Mouse (Mus musculus) lung, embryonic 14.5 days (tissue): ENCODE measurements around the gene Ciao2a. TPM values are rescaled to one million over a fixed set of nuclear protein-coding genes. Genes with fewer than 3 reads are reported as not detected.

Experiments used
- ATAC-seq: fragments of 200-750 bp; cut with Nextera tagmentation; 2 replicates; pipeline ENCODE4 v1.8.0; 2017; ENCODE audit warnings: mild to moderate bottlenecking, moderate TSS enrichment, moderate library complexity; ENCODE audit not compliant: insufficient read depth
- DNase-seq: peaks from one replicate; pipeline ENCODE4 v3.0.0-alpha.2; 2015
- H3K27ac ChIP-seq: fragments of 300-500 bp; sonication (generic); 2 replicates; pipeline ENCODE4 v1.5.1; 2014; ENCODE audit warnings: low read depth, mild to moderate bottlenecking, moderate library complexity
- H3K27me3 ChIP-seq: fragments of 300-500 bp; sonication (generic); 2 replicates; pipeline ENCODE4 v1.6.1; 2014; ENCODE audit warnings: low read length, control low read depth; ENCODE audit not compliant: insufficient read depth
- H3K36me3 ChIP-seq: fragments of 300-500 bp; sonication (generic); 2 replicates; pipeline ENCODE4 v1.6.1; 2014; ENCODE audit warnings: control low read depth; ENCODE audit not compliant: insufficient read depth
- H3K4me1 ChIP-seq: fragments of 300-500 bp; sonication (generic); 2 replicates; pipeline ENCODE4 v1.6.1; 2014; ENCODE audit warnings: antibody characterized with exemption, control low read depth; ENCODE audit not compliant: insufficient read depth
- H3K4me2 ChIP-seq: fragments of 300-500 bp; sonication (generic); 2 replicates; pipeline ENCODE4 v1.6.1; 2014; ENCODE audit warnings: mild to moderate bottlenecking
- H3K4me3 ChIP-seq: fragments of 300-500 bp; sonication (generic); 2 replicates; pipeline ENCODE4 v1.5.1; 2014; ENCODE audit warnings: low read depth, low read length
- H3K9ac ChIP-seq: fragments of 300-500 bp; sonication (generic); 2 replicates; pipeline ENCODE4 v1.6.1; 2014
- H3K9me3 ChIP-seq: fragments of 300-500 bp; sonication (generic); 2 replicates; pipeline ENCODE4 v1.6.1; 2016; ENCODE audit warnings: low read depth, low read length, control low read depth
- CTCF ChIP-seq: IDR thresholded peaks from 2 replicates; pipeline ENCODE4 v1.5.1; 2016; ENCODE audit warnings: antibody characterized with exemption, low read depth
- WGBS: fragments of 180-500 bp; shearing (Covaris S2); extraction: QIAGEN DNeasy Blood & Tissue Kit; methylation state at CpG from one replicate; pipeline ENCODE4 v1.1.7; 2014; 5-methylcytosine and 5-hydroxymethylcytosine counted together
- polyA plus RNA-seq: library from polyadenylated mRNA; unstranded; fragments of >200 nt; fragmentation: Nextera tagmentation; extraction: Ambion mirVana; gene quantifications from 2 replicates; pipeline ENCODE4 v1.2.1, GENCODE M21; 2014

Gene Ciao2a
- polyA plus RNA-seq, 1 experiment from 2014 or later = 145 TPM

GRCm38 (mm10) chr9:66177975-66178374, 51.6 kb downstream of the Ciao2a start:
- no peak overlapping the region for H3K27ac ChIP-seq
- H3K4me2 ChIP-seq = no peak overlapping the region
- H3K9me3 ChIP-seq = no peaks in the 10 kb centered on the region
- no peak overlapping the region for H3K4me3 ChIP-seq
- WGBS = 23% methylated on average over 1 of the region's 1 CpGs
- no peak for DNase-seq
- no peak for TF ChIP-seq CTCF
- H3K27me3 ChIP-seq = no peaks in the 10 kb centered on the region
- H3K4me1 ChIP-seq = peaks cover 4% of the 10 kb centered on the region; the same call in 1 of the 2 replicates
- H3K9ac ChIP-seq = no peak overlapping the region
- H3K36me3 ChIP-seq = no peaks in the 10 kb centered on the region
- no peak for ATAC-seq

DNA sequence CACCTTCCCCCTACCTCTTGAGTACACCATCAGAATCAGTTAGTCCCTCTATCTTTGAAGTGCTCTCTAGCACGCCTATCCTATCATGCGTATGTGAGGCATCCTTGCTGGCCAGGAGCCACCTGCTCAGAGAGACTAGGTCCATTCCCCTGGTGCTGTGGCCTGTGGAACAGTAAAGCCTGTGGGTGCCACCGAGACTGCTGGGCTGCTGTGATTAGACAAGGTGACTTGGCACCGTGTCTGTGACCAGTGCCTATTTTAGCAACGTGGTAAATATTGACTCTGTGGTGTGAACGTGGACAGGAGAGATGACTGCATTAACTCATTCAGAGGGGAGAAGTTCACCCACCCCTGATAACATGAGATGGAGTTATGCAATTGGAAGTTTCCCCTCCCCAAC, 53.4 kb downstream of the Ciao2a start:
- WGBS = 64% methylated on average over 6 of the region's 6 CpGs
- no peak overlapping the region for H3K4me2 ChIP-seq

GRCm38 (mm10) chr9:66181126-66181825, 54.9 kb downstream of the Ciao2a start:
- Histone ChIP-seq H3K9ac (no peak overlapping the region), H3K4me3 (no peak overlapping the region), H3K36me3 (no peaks in the 10 kb centered on the region), H3K27ac (no peak overlapping the region), H3K27me3 (no peaks in the 10 kb centered on the region), H3K9me3 (no peaks in the 10 kb centered on the region), H3K4me2 (no peak overlapping the region), H3K4me1 (peaks cover 4% of the 10 kb centered on the region; the same call in 1 of the 2 replicates)
- peak; percentile 65 for DNase-seq
- TF ChIP-seq CTCF = no peak
- 54% methylated on average over 4 of the region's 4 CpGs for WGBS
- ATAC-seq = peak; percentile 89

More for the DNA sequence above, 53.4 kb downstream of the Ciao2a start:
- ATAC-seq (peak; percentile 29; the same call in 1 of the 2 replicates), DNase-seq (no peak)
- H3K27ac ChIP-seq = no peak overlapping the region
- no peaks in the 10 kb centered on the region for H3K27me3 ChIP-seq
- H3K36me3 ChIP-seq = no peaks in the 10 kb centered on the region
- H3K9ac ChIP-seq = no peak overlapping the region
- no peak for TF ChIP-seq CTCF
- H3K4me1 ChIP-seq = peaks cover 4% of the 10 kb centered on the region; the same call in 1 of the 2 replicates
- no peak overlapping the region for H3K4me3 ChIP-seq
- H3K9me3 ChIP-seq = no peaks in the 10 kb centered on the region

DNA sequence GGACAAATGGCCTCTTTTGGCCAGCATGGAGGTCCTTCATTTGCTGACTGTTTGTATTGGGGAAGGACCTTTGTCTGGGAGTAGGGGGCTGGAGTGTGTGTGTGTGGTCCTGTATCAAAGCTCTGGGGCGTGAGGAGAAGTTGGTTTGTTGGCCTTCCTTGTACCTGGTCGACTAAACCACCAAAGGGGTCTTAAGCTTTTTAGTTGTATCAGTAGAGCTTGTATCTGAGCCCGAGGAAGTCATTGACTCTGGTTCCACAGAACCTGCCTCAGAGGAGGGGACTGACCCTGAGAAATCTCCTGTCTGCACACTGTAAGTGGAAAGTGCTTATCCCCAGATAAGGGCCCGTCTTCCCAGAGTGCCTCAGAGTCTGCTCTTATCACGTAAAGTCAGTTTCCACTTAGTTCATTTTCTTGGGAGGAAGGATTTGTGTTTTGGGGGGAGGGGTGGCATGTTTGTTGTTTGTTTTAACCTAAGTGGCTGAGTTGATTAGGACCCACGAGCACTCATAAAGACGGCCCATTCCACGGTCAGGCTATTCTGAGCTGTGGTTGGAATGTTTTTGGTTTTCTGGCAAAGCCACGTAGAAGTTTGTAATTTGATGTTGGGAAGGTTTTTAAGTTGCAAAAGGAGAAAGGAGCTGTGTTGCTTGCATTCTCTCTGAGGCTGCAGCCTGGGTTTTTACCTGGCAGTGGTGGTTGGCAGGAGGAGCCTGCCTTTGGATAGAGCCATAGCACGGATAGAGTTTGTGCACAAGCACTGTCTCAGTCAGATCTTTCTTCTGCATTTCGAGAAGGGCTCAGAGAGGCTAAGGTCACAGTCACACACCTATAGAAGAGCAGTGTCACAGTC, 55.6 kb downstream of the Ciao2a start:
- Histone ChIP-seq H3K9me3 (no peaks in the 10 kb centered on the region), H3K4me3 (no peak overlapping the region), H3K27me3 (no peaks in the 10 kb centered on the region), H3K9ac (no peak overlapping the region), H3K36me3 (no peaks in the 10 kb centered on the region), H3K4me2 (peak overlapping the region; percentile 4; the same call in 1 of the 2 replicates), H3K27ac (peak overlapping the region; percentile 31; the same call in 1 of the 2 replicates), H3K4me1 (peaks cover 4% of the 10 kb centered on the region; the same call in 1 of the 2 replicates)
- WGBS = 30% methylated on average over 11 of the region's 11 CpGs
- ATAC-seq (no peak; the same call in 1 of the 2 replicates), DNase-seq (no peak)
- TF ChIP-seq CTCF = no peak

- Histone ChIP-seq H3K9ac (no peak overlapping the region), H3K9me3 (no peaks in the 10 kb centered on the region), H3K4me3 (no peak overlapping the region), H3K36me3 (no peaks in the 10 kb centered on the region), H3K27ac (peak overlapping the region; percentile 31; the same call in 1 of the 2 replicates), H3K27me3 (no peaks in the 10 kb centered on the region), H3K4me1 (peaks cover 4% of the 10 kb centered on the region; the same call in 1 of the 2 replicates), H3K4me2 (peak overlapping the region; percentile 4; the same call in 1 of the 2 replicates)
- no peak for ATAC-seq
- no peak for TF ChIP-seq CTCF
- 44% methylated on average over 3 of the region's 3 CpGs for WGBS
- DNase-seq = no peak
Measured at GRCm38 (mm10) chr9:66182679-66182993, 56.2 kb downstream of the Ciao2a start.

DNA sequence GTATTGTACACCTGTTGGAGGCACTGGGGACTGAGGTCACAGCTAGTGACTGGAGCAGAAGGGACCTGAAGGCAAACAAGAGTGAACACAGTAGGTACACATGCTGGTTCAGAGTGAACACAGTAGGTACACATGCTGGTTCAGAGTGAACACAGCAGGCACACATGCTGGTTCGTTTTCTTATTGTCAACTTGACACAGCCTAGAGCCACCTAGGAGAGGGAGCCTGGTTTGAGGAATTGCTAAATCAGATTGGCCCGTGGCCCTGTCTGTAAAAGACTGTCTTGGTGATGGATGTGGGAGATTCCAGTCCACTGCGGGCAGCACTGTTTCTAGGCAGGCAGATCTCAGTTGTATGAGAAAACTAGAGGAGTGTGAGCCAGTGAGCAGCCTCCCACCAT, 56.6 kb downstream of the Ciao2a start:
- WGBS = 53% methylated on average over 3 of the region's 3 CpGs
- H3K9ac ChIP-seq = no peak overlapping the region
- no peaks in the 10 kb centered on the region for H3K9me3 ChIP-seq
- peak overlapping the region; percentile 31; the same call in 1 of the 2 replicates for H3K27ac ChIP-seq
- no peaks in the 10 kb centered on the region for H3K27me3 ChIP-seq
- H3K4me3 ChIP-seq = no peak overlapping the region
- no peak for TF ChIP-seq CTCF
- DNase-seq (no peak), ATAC-seq (no peak)
- peaks cover 4% of the 10 kb centered on the region; the same call in 1 of the 2 replicates for H3K4me1 ChIP-seq
- H3K4me2 ChIP-seq = no peak overlapping the region
- H3K36me3 ChIP-seq = no peaks in the 10 kb centered on the region

DNA sequence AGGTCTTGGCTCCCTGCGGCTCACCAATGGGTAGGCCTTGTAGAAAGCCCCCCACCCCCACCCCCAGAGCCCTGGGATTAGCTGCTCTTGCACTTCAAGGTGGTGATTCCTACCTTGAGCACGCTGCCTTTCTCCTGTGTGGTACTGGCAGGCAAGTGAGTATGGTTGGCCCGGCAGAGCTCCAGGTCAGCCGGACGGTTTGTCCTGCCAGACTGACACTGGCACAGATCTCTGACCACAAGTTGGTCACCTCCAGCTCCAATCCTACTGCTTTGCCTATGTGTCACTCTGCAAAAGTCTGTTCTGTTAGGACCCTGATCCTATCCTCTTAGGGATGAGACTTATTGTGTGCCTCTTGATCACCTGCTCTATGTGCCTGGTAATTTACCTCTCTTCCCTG, 58.2 kb downstream of the Ciao2a start:
- H3K27me3 ChIP-seq = no peaks in the 10 kb centered on the region
- no peak for DNase-seq
- peaks cover 4% of the 10 kb centered on the region; the same call in 1 of the 2 replicates for H3K4me1 ChIP-seq
- H3K4me2 ChIP-seq = no peak overlapping the region
- no peak overlapping the region for H3K4me3 ChIP-seq
- no peak for TF ChIP-seq CTCF
- no peak overlapping the region for H3K9ac ChIP-seq
- H3K27ac ChIP-seq = no peak overlapping the region
- ATAC-seq = no peak
- no peaks in the 10 kb centered on the region for H3K9me3 ChIP-seq
- 66% methylated on average over 5 of the region's 5 CpGs for WGBS
- no peaks in the 10 kb centered on the region for H3K36me3 ChIP-seq
